Mouse (Mus musculus): ENCODE measurements around the gene Larp6. TPM values are rescaled to one million over a fixed set of nuclear protein-coding genes. Genes with fewer than 3 reads are reported as not detected.

Gene Larp6
- polyA plus RNA-seq, 1 experiment, result not detected

DNA sequence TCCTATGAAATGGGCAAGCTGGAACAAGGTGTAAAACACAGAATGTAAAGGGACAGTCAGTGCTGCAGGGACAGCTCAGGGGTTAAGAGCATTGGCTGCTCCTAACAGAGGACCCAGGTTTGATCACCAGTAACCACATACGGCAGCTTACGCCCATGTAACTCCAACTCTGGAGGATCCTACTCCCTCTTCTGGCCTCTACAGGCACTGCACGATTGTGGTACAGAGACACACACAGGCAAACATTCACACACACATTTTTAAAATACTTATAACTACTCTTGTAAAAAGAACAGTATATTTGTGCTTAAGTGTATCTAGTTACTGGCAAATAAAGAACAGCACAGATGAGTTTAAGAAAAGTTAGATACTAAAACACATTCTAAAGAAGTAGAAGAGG, 31.8 kb upstream of the Larp6 start:
- Histone ChIP-seq H3K4me1 (ENCODE audit: control insufficient read depth) (no peaks in the 10 kb centered on the region), H3K4me3 (replicated peaks) (no peak overlapping the region), H3K9me3 (ENCODE audit: control insufficient read depth, low read length) (no peaks in the 10 kb centered on the region), H3K27me3 (ENCODE audit: control insufficient read depth) (no peaks in the 10 kb centered on the region), H3K36me3 (ENCODE audit: control insufficient read depth) (no peaks in the 10 kb centered on the region)
- TF ChIP-seq TAL1 (IDR thresholded peaks at IDR 0.05; ENCODE audit: low read length), result no peak
- no peak for TF ChIP-seq GATA1 (IDR thresholded peaks at IDR 0.05; ENCODE audit: low read length)

DNA sequence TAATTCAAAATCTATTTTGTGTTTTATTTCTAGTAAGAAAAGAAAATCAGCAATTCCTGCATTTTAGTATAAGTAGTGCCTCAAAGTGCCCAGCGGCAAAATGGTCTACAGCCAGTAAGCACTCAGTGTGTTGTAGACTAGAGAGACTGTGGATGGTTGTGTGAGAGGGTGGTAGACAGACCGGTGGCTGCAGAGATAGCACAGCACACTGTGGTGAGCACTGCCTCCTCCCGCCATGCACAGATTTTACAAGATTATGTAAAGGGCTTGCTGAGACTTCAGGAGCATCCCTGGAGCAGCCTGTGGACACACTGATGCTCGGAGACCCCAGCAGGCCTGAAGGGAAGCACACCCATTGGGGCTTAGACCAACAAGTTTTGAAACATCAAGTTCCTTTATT, 30.0 kb upstream of the Larp6 start:
- Histone ChIP-seq H3K4me1 (ENCODE audit: control insufficient read depth) (peaks cover 6% of the 10 kb centered on the region), H3K9me3 (ENCODE audit: control insufficient read depth, low read length) (no peaks in the 10 kb centered on the region), H3K36me3 (ENCODE audit: control insufficient read depth) (no peaks in the 10 kb centered on the region), H3K27me3 (ENCODE audit: control insufficient read depth) (no peaks in the 10 kb centered on the region; the same call in none of the 2 replicates), H3K4me3 (replicated peaks) (no peak overlapping the region)
- TF ChIP-seq TAL1 (IDR thresholded peaks at IDR 0.05; ENCODE audit: low read length) (no peak), GATA1 (IDR thresholded peaks at IDR 0.05; ENCODE audit: low read length) (no peak)

DNA sequence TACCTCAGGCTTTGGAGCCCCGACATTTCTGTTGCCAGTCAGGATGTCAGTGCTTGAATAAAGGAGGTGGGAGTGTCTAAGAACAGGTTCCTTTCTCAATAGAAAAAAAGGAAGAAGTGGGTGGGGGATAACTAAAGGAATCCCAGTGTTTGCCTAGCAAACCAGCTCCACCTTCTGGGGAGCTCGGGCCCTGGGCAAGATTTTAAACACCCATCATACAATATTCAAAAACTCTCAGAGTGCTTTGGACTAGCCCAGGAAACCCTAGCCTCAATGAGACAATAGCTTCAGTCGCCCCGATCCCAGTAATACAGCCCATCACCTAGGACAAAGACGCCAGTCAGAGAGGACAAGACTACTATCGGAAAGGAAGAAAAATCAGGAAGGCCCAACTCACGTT, 25.4 kb upstream of the Larp6 start:
- H3K4me1 ChIP-seq (ENCODE audit: control insufficient read depth), result peaks cover 14% of the 10 kb centered on the region
- H3K36me3 ChIP-seq (ENCODE audit: control insufficient read depth), result no peaks in the 10 kb centered on the region
- TF ChIP-seq GATA1 (IDR thresholded peaks at IDR 0.05; ENCODE audit: low read length) (no peak), TAL1 (IDR thresholded peaks at IDR 0.05; ENCODE audit: low read length) (no peak)
- no peaks in the 10 kb centered on the region; the same call in none of the 2 replicates for H3K27me3 ChIP-seq (ENCODE audit: control insufficient read depth)
- peak overlapping the region; percentile 65 for H3K4me3 ChIP-seq (replicated peaks)
- no peaks in the 10 kb centered on the region for H3K9me3 ChIP-seq (ENCODE audit: control insufficient read depth, low read length)

DNA sequence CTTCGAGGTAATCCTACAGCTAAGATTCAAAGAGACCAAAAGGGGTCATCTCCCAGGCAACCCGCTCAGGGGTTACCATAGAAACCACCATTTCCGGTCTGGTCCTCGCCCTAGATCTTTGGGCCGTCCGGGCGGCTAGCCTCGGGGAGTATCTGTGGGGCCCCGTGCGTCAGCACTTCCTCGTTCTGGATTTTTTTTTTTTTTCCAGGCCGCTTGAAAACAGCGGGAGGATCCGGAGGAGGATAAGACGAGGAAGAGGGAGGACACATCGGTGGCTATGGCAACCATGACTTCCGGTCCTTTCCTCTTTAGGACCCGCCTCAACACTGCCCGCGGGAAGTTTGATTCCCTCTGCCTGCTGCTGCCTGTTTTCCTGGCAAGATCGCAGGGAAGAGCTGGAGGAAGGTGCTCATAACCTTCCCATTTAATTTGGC, 24.9 kb upstream of the Larp6 start, which contains the start of gene Lrrc49:
Gene Lrrc49 (minus strand): TSS at position 268 of the 434 bp plus-strand sequence.
- Histone ChIP-seq H3K36me3 (ENCODE audit: control insufficient read depth) (no peaks in the 10 kb centered on the region), H3K4me3 (replicated peaks) (peak within 1 kb of the TSS; percentile 65), H3K27me3 (ENCODE audit: control insufficient read depth) (no peaks in the 10 kb centered on the region; the same call in none of the 2 replicates), H3K9me3 (ENCODE audit: control insufficient read depth, low read length) (no peaks in the 10 kb centered on the region), H3K4me1 (ENCODE audit: control insufficient read depth) (peaks cover 14% of the 10 kb centered on the region)
- no peak for TF ChIP-seq TAL1 (IDR thresholded peaks at IDR 0.05; ENCODE audit: low read length)
- no peak for TF ChIP-seq GATA1 (IDR thresholded peaks at IDR 0.05; ENCODE audit: low read length)

DNA sequence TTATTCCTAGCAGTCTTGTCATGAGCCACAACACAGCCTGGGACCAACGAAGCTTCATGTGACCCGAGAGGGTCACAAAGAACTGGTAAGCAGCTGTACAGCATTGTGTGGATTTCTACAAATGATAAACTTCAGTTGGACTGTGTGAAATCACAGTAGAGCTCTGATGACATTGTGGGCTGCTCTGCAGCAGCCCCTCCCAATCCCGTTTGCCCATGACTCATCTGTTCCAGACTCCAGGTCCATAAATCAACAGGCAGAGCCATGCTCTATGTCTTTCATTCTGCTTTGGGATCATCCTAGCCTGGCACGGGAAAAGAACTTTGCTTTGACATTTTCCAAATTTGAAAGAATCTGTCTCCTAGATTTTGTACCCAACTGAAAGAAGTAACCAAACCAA, 20.2 kb upstream of the Larp6 start:
- Histone ChIP-seq H3K27me3 (ENCODE audit: control insufficient read depth) (no peaks in the 10 kb centered on the region; the same call in 1 of the 2 replicates), H3K9me3 (ENCODE audit: control insufficient read depth, low read length) (no peaks in the 10 kb centered on the region), H3K36me3 (ENCODE audit: control insufficient read depth) (no peaks in the 10 kb centered on the region), H3K4me1 (ENCODE audit: control insufficient read depth) (peaks cover 10% of the 10 kb centered on the region), H3K4me3 (replicated peaks) (no peak overlapping the region)
- TF ChIP-seq TAL1 (IDR thresholded peaks at IDR 0.05; ENCODE audit: low read length) (no peak), GATA1 (IDR thresholded peaks at IDR 0.05; ENCODE audit: low read length) (no peak)

DNA sequence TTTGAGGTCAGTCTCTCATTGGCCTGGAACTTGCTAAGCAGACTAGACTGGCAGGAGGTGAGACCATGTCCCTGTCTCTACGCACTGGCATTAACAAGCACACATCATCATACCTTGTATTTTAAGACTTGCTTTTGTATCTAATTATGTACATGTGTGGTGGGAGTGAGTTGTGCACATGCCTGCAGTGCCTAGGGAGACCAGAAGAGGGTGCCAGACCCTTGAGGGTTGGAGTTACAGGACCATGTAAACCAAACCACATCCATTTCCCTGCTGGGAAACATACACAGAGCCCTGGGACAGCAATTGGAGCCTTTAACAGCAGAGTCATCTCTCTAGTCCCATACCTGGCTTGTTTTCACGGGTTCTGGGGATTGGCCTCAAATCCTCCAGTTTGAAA, 18.8 kb upstream of the Larp6 start:
- Histone ChIP-seq H3K36me3 (ENCODE audit: control insufficient read depth) (no peaks in the 10 kb centered on the region), H3K9me3 (ENCODE audit: control insufficient read depth, low read length) (no peaks in the 10 kb centered on the region), H3K4me3 (replicated peaks) (no peak overlapping the region), H3K4me1 (ENCODE audit: control insufficient read depth) (no peaks in the 10 kb centered on the region), H3K27me3 (ENCODE audit: control insufficient read depth) (no peaks in the 10 kb centered on the region)
- TF ChIP-seq GATA1 (IDR thresholded peaks at IDR 0.05; ENCODE audit: low read length) (no peak), TAL1 (IDR thresholded peaks at IDR 0.05; ENCODE audit: low read length) (no peak)

DNA sequence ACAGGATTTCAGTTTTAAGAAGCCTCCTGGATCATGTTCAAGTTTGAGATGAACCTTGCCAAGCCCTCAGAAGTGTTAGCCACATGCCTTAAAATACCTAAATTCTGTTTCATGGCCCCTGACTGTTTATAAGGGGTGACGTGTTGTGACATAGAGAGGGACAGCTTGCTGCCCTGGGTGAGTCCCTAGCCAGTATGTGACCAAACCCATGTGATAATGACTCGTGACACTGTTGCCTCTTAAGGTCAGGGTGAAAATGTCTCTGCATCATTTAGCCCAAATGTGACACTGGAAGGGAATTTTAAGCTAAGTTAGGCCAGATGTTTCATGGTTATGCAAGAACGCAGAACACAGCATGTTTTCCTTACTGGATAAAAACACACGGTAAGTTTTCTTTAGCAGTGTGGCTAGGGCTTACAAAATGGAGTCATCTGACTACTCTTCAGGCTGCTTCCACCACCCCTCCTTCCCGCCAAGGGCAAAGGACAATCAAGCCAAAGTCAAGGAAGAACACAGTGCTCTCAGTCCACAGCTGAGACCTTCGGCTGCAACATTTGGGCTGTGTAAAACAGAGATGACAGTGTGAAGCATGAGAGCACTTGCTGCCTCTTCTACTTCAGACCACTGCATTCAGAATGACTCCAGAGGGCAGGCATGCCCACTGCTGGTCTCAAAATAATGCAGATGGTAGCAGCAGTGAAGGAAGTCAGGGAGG, 16.4 kb upstream of the Larp6 start:
- Histone ChIP-seq H3K36me3 (ENCODE audit: control insufficient read depth) (no peaks in the 10 kb centered on the region), H3K9me3 (ENCODE audit: control insufficient read depth, low read length) (no peaks in the 10 kb centered on the region), H3K27me3 (ENCODE audit: control insufficient read depth) (no peaks in the 10 kb centered on the region), H3K4me1 (ENCODE audit: control insufficient read depth) (no peaks in the 10 kb centered on the region), H3K4me3 (replicated peaks) (no peak overlapping the region)
- no peak for TF ChIP-seq GATA1 (IDR thresholded peaks at IDR 0.05; ENCODE audit: low read length)

DNA sequence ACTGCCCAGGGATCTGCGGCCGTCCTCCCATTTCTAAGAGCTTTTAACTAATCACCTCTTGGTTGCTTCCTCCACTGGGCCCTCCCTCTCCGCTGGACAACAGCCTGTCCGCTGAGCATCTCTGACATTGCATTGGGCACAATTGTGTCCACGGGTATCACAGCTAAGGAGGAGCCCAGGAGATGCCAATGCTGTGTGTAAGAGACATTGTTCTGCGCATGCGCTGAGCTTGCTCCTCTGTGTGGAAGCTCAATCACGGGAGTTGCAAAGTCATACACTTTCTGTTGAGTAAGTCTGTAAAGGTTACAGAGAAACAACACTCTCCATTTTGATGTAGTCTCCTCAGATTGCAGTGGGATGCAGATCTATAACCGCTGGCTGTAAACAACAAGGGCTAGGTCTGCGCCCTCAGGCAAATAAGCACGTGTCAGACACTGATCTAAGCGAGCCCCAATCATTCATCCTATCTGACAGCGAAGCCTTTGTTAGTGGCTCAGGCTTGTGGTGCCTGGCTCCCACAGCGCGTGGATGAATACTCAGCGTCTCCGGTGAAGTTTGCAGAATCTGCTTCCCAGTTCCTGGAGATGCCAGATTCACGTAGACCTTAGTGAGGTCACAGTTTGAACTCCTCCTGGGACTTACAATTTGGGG, 13.1 kb upstream of the Larp6 start:
- H3K36me3 ChIP-seq (ENCODE audit: control insufficient read depth), result no peaks in the 10 kb centered on the region
- TF ChIP-seq TAL1 (IDR thresholded peaks at IDR 0.05; ENCODE audit: low read length), result no peak
- no peak for TF ChIP-seq GATA1 (IDR thresholded peaks at IDR 0.05; ENCODE audit: low read length)
- H3K4me3 ChIP-seq (replicated peaks), result no peak overlapping the region
- no peaks in the 10 kb centered on the region for H3K4me1 ChIP-seq (ENCODE audit: control insufficient read depth)
- H3K9me3 ChIP-seq (ENCODE audit: control insufficient read depth, low read length), result no peaks in the 10 kb centered on the region
- no peaks in the 10 kb centered on the region for H3K27me3 ChIP-seq (ENCODE audit: control insufficient read depth)

DNA sequence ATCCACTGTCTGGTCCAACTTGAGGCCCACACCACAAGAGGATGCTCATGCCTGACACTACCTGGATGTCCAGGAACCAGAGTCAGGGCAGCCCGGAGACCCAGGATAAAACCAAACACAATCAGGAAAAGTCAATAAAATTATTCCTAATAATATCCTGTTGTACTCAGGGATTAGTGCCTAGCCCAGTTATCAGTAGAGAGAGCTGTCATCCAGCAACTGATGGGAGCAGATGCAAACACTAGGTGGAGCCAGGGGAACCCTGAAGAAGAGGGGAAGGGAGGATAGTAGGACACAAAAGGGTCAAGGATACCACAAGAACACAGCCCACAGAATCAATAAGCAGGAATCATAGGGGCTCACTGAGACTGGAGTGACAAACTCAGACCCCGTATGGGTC, 5.2 kb upstream of the Larp6 start:
- H3K4me1 ChIP-seq (ENCODE audit: control insufficient read depth), result no peaks in the 10 kb centered on the region
- H3K9me3 ChIP-seq (ENCODE audit: control insufficient read depth, low read length), result no peaks in the 10 kb centered on the region
- TF ChIP-seq TAL1 (IDR thresholded peaks at IDR 0.05; ENCODE audit: low read length) (no peak), GATA1 (IDR thresholded peaks at IDR 0.05; ENCODE audit: low read length) (no peak)
- no peak overlapping the region for H3K4me3 ChIP-seq (replicated peaks)
- no peaks in the 10 kb centered on the region for H3K36me3 ChIP-seq (ENCODE audit: control insufficient read depth)
- peaks cover 4% of the 10 kb centered on the region for H3K27me3 ChIP-seq (ENCODE audit: control insufficient read depth)

All from erythroblast, embryonic 14.5 days (primary cell).